Mouse (Mus musculus): ENCODE results near the gene Foxa3. TPM values are rescaled to one million over a fixed set of nuclear protein-coding genes. Genes with fewer than 3 reads are reported as not detected.
"Not testable (repeated sequence)": the region's sequence is repeated elsewhere in the genome, so short reads cannot be mapped to it uniquely, and the experiment has no call there.

Foxa3 gene
- not detected in 2 replicates for polyA plus RNA-seq (2015; fragmentation: Nextera tagmentation; extraction: Ambion mirVana)

DNA sequence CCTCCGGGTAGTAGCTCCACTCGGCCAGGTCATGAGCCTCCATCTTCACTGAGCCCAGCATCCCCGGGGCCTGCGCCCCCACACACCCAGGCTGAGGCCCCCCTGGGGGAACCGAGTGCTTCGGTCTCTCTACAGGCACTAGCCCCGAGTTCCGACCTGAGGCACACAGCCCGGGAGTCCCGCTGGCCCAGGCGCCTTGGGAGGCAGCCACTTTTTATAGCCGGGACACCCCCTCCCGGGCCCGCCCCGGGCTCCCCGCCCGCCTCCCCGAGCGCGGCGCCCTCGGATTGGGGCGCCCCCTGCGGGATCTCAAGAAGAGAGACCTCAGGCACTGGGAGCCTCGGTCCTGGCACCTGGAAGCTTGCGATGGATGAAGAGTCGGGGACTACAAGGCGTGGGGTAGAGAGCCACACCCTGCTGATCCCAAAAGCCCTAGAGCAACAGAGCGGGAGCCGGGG lies at the start of gene Foxa3:
Foxa3 (minus strand) TSS at position 182 of the 458 bp plus-strand sequence.
- 4% methylated on average over 30 of the region's 30 CpGs for WGBS
- H3K4me1 ChIP-seq (ENCODE audit: control insufficient read depth, insufficient read depth, low read length), result peaks cover 13% of the 10 kb centered on the region
- H3K27me3 ChIP-seq (ENCODE audit: control insufficient read depth, insufficient read depth, low read depth, low read length), result peaks cover 32% of the 10 kb centered on the region
- H3K27ac ChIP-seq (ENCODE audit: low read length), result peak within 1 kb of the TSS; percentile 25; the same call in 1 of the 2 replicates
- peak within 1 kb of the TSS; percentile 30; the same call in 1 of the 2 replicates for H3K4me2 ChIP-seq (ENCODE audit: low read length)
- H3K9me3 ChIP-seq (replicated peaks; ENCODE audit: control insufficient read depth, low read length, poor library complexity, severe bottlenecking), result no peaks in the 10 kb centered on the region
- H3K36me3 ChIP-seq (ENCODE audit: control insufficient read depth, insufficient read depth, low read length), result no peaks in the 10 kb centered on the region
- peak within 1 kb of the TSS; percentile 90 for H3K9ac ChIP-seq (ENCODE audit: low read depth, low read length)
- peak within 1 kb of the TSS; percentile 72 for H3K4me3 ChIP-seq (ENCODE audit: low read depth, low read length)
- ATAC-seq, result peak; percentile 25

DNA sequence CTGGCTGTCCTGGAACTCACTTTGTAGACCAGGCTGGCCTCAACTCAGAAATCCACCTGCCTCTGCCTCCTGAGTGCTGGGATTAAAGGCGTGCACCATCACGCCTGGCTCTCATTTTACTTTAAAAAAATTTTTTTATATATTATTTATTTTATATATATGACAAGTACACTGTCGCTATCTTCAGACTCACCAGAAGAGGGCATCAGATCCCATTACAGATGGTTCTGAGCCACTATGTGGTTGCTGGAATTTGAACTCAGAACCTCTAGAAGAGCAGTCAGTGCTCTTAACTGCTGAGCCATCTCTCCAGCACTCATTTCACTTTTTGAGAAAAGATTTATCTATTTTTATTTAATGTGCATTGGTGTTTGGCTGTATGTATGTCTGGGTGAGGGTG lies 47.7 kb upstream of the Foxa3 start:
- not testable (repeated sequence) for H3K9ac ChIP-seq (ENCODE audit: low read depth, low read length); H3K36me3 ChIP-seq (ENCODE audit: control insufficient read depth, insufficient read depth, low read length); ATAC-seq; H3K27ac ChIP-seq (ENCODE audit: low read length); H3K4me2 ChIP-seq (ENCODE audit: low read length); H3K4me3 ChIP-seq (ENCODE audit: low read depth, low read length); H3K4me1 ChIP-seq (ENCODE audit: control insufficient read depth, insufficient read depth, low read length); H3K9me3 ChIP-seq (replicated peaks; ENCODE audit: control insufficient read depth, low read length, poor library complexity, severe bottlenecking)
- peaks cover 12% of the 10 kb centered on the region for H3K27me3 ChIP-seq (ENCODE audit: control insufficient read depth, insufficient read depth, low read depth, low read length)
- WGBS, result 57% methylated on average over 3 of the region's 3 CpGs

DNA sequence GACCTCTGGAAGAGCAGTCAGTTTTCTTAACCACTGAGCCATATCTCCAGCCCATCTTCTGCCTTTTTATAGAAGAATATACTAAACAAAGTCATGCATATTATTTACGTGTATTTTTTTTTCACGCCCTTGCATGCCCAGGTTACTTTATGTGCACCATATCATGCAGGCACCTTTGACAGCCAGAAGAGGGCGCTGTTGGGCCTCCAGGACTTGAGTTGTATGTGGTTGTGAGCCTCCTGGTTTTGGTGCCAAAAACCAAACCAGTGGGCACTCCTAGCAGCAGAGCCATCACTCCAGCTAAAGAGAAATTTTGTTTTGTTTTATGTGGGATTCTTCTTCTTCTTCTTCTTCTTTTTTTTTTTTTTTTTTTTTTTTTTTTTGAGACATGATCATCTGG lies 46.2 kb upstream of the Foxa3 start:
- Histone ChIP-seq H3K9me3 (replicated peaks; ENCODE audit: control insufficient read depth, low read length, poor library complexity, severe bottlenecking) (no peaks in the 10 kb centered on the region), H3K4me2 (ENCODE audit: low read length) (no peak overlapping the region), H3K9ac (ENCODE audit: low read depth, low read length) (no peak overlapping the region), H3K4me1 (ENCODE audit: control insufficient read depth, insufficient read depth, low read length) (no peaks in the 10 kb centered on the region), H3K4me3 (ENCODE audit: low read depth, low read length) (no peak overlapping the region), H3K27me3 (ENCODE audit: control insufficient read depth, insufficient read depth, low read depth, low read length) (peaks cover 27% of the 10 kb centered on the region), H3K27ac (ENCODE audit: low read length) (no peak overlapping the region), H3K36me3 (ENCODE audit: control insufficient read depth, insufficient read depth, low read length) (no peaks in the 10 kb centered on the region)
- WGBS, result 48% methylated on average over 3 of the region's 3 CpGs
- no peak for ATAC-seq

DNA sequence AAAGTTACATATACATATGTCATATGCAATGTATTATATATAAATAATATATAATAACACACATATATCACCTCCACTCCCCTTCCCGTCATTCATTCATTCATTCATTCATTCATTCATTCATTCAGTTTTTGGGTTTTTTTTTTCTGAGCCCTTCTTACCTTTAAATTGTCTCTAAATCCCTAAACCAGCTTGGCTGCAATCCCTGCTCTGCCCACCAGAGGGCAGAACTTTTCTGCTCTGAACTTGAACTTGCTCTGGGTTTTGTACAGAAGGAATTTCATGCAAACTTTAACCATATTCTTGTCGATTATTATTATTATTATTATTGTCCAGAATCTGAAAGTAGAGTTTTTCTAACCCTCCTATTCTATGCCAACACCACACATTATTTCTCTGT lies 45.4 kb upstream of the Foxa3 start:
- WGBS, result 6% methylated on average over 2 of the region's 2 CpGs

DNA sequence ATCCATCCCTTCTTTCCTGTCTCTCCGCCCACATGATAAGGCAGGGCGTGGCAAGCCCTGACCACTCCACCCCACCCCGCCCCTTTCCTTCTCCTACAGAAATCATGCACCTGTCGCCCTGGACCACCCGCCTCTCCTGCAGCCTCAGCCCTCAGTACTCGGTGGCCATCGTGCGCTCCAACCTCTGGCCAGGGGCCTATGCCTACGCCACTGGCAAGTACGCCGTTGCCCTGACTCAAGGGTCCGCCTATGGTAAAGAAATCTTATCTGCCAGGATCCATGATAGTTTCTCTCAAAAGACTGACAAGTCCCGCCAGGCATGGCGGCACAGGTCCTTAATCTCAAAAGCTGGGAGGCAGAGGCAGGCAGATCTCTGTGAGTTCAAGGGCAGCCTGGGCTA lies 44.6 kb upstream of the Foxa3 start:
- Histone ChIP-seq H3K36me3 (ENCODE audit: control insufficient read depth, insufficient read depth, low read length) (no peaks in the 10 kb centered on the region), H3K27ac (ENCODE audit: low read length) (no peak overlapping the region), H3K4me1 (ENCODE audit: control insufficient read depth, insufficient read depth, low read length) (no peaks in the 10 kb centered on the region), H3K9ac (ENCODE audit: low read depth, low read length) (no peak overlapping the region), H3K9me3 (replicated peaks; ENCODE audit: control insufficient read depth, low read length, poor library complexity, severe bottlenecking) (no peaks in the 10 kb centered on the region), H3K4me2 (ENCODE audit: low read length) (no peak overlapping the region), H3K27me3 (ENCODE audit: control insufficient read depth, insufficient read depth, low read depth, low read length) (peaks cover 29% of the 10 kb centered on the region), H3K4me3 (ENCODE audit: low read depth, low read length) (no peak overlapping the region)
- ATAC-seq, result no peak
- WGBS, result 71% methylated on average over 10 of the region's 14 CpGs

More for the DNA sequence above, 45.4 kb upstream of the Foxa3 start:
- Histone ChIP-seq H3K27ac (ENCODE audit: low read length) (no peak overlapping the region), H3K9me3 (replicated peaks; ENCODE audit: control insufficient read depth, low read length, poor library complexity, severe bottlenecking) (no peaks in the 10 kb centered on the region), H3K4me2 (ENCODE audit: low read length) (no peak overlapping the region), H3K4me3 (ENCODE audit: low read depth, low read length) (no peak overlapping the region), H3K4me1 (ENCODE audit: control insufficient read depth, insufficient read depth, low read length) (no peaks in the 10 kb centered on the region), H3K27me3 (ENCODE audit: control insufficient read depth, insufficient read depth, low read depth, low read length) (peaks cover 29% of the 10 kb centered on the region), H3K9ac (ENCODE audit: low read depth, low read length) (no peak overlapping the region), H3K36me3 (ENCODE audit: control insufficient read depth, insufficient read depth, low read length) (no peaks in the 10 kb centered on the region)
- ATAC-seq, result no peak

DNA sequence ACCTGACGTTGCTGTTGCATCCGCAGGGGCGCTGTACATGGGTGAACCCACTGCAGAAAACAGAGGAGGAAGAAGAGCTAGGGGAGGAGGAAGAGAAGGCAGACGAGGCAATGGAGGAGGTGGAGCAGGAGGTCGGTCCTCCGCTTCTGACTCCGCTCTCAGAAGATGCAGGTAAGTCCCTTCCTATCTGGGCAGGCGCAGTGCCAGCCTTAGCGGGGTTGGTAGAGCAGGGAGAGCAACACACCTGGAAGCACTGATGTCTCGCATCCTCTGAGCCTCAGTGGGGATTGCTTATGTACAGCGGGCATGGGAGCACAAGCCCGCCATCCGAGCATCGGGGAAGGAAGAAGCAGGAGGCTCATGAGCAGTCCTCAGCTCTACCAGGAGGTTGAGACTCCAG lies 43.7 kb upstream of the Foxa3 start:
- Histone ChIP-seq H3K9me3 (replicated peaks; ENCODE audit: control insufficient read depth, low read length, poor library complexity, severe bottlenecking) (no peaks in the 10 kb centered on the region), H3K36me3 (ENCODE audit: control insufficient read depth, insufficient read depth, low read length) (no peaks in the 10 kb centered on the region), H3K9ac (ENCODE audit: low read depth, low read length) (no peak overlapping the region), H3K4me2 (ENCODE audit: low read length) (no peak overlapping the region), H3K27ac (ENCODE audit: low read length) (no peak overlapping the region), H3K27me3 (ENCODE audit: control insufficient read depth, insufficient read depth, low read depth, low read length) (peaks cover 29% of the 10 kb centered on the region), H3K4me1 (ENCODE audit: control insufficient read depth, insufficient read depth, low read length) (no peaks in the 10 kb centered on the region), H3K4me3 (ENCODE audit: low read depth, low read length) (no peak overlapping the region)
- no peak for ATAC-seq
- WGBS, result 47% methylated on average over 14 of the region's 14 CpGs

DNA sequence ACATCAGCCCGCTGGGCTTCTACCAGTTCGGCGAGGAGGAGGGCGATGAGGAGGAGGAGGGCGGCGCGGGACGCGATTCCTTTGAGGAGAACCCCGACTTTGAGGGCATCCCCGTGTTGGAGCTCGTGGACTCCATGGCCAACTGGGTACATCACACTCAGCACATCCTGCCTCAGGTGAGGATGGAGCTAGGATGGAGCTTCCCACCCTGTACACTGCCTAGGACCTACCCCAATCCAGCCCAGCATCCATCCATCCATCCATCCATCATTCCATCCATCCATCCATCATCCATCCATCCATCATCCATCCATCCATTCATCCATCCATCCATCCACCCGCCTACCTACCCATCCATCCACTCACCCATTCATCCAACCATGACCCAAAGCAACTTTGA lies 42.6 kb upstream of the Foxa3 start:
- no peak for ATAC-seq
- H3K9ac ChIP-seq (ENCODE audit: low read depth, low read length), result no peak overlapping the region
- 60% methylated on average over 13 of the region's 13 CpGs for WGBS
- H3K4me3 ChIP-seq (ENCODE audit: low read depth, low read length), result peak overlapping the region; percentile 20
- H3K36me3 ChIP-seq (ENCODE audit: control insufficient read depth, insufficient read depth, low read length), result no peaks in the 10 kb centered on the region
- H3K27ac ChIP-seq (ENCODE audit: low read length), result no peak overlapping the region
- no peaks in the 10 kb centered on the region for H3K4me1 ChIP-seq (ENCODE audit: control insufficient read depth, insufficient read depth, low read length)
- H3K9me3 ChIP-seq (replicated peaks; ENCODE audit: control insufficient read depth, low read length, poor library complexity, severe bottlenecking), result no peaks in the 10 kb centered on the region
- peak overlapping the region; percentile 36 for H3K4me2 ChIP-seq (ENCODE audit: low read length)
- peaks cover 29% of the 10 kb centered on the region for H3K27me3 ChIP-seq (ENCODE audit: control insufficient read depth, insufficient read depth, low read depth, low read length)

DNA sequence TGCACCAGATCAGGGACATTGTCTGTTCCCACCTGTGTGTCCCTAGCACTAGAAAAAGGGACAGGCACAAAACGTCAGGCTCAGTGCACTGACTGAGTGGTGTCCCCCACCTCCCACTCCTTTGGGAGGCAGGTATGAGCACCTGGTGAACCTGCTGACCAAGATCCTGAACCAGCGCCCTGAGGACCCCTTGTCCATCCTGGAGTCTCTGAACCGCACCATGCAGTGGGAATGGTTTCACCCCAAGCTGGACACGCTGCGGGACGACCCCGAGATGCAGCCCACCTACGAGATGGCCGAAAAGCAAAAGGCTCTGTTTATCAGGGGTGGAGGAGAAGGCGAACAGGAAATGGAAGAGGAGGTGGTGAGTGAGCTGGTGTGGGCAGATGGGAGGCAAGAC lies 34.1 kb upstream of the Foxa3 start:
- WGBS, result 93% methylated on average over 10 of the region's 10 CpGs
- no peak overlapping the region for H3K4me2 ChIP-seq (ENCODE audit: low read length)
- H3K27ac ChIP-seq (ENCODE audit: low read length), result no peak overlapping the region
- no peak overlapping the region for H3K4me3 ChIP-seq (ENCODE audit: low read depth, low read length)
- no peaks in the 10 kb centered on the region for H3K9me3 ChIP-seq (replicated peaks; ENCODE audit: control insufficient read depth, low read length, poor library complexity, severe bottlenecking)
- ATAC-seq, result no peak
- no peaks in the 10 kb centered on the region for H3K36me3 ChIP-seq (ENCODE audit: control insufficient read depth, insufficient read depth, low read length)
- H3K9ac ChIP-seq (ENCODE audit: low read depth, low read length), result no peak overlapping the region
- H3K27me3 ChIP-seq (ENCODE audit: control insufficient read depth, insufficient read depth, low read depth, low read length), result no peaks in the 10 kb centered on the region
- peaks cover 6% of the 10 kb centered on the region for H3K4me1 ChIP-seq (ENCODE audit: control insufficient read depth, insufficient read depth, low read length)

DNA sequence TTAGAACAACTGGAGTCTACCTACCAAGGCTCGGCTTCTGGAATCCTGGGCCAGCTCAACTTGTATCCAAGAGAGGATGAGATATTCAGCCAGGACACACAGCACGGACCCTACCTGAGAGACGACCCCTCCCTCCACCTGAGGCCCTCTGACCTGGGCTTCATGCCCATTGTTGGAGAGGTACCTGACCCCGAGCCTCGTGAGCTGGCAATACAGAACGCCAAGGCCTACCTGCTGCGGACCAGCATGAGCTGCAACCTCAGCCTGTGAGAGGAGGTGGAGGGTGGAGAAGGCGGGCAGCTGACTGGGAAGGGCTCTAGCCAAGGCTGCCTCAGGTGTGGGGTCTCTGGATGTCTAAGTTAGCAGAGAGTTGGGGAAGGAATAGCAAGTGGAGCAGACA lies 31.8 kb upstream of the Foxa3 start:
- Histone ChIP-seq H3K27me3 (ENCODE audit: control insufficient read depth, insufficient read depth, low read depth, low read length) (no peaks in the 10 kb centered on the region), H3K27ac (ENCODE audit: low read length) (no peak overlapping the region), H3K9me3 (replicated peaks; ENCODE audit: control insufficient read depth, low read length, poor library complexity, severe bottlenecking) (no peaks in the 10 kb centered on the region), H3K4me1 (ENCODE audit: control insufficient read depth, insufficient read depth, low read length) (peaks cover 6% of the 10 kb centered on the region), H3K4me2 (ENCODE audit: low read length) (no peak overlapping the region), H3K4me3 (ENCODE audit: low read depth, low read length) (no peak overlapping the region), H3K9ac (ENCODE audit: low read depth, low read length) (no peak overlapping the region), H3K36me3 (ENCODE audit: control insufficient read depth, insufficient read depth, low read length) (peaks cover 13% of the 10 kb centered on the region)
- ATAC-seq, result 0 out of 2 replicates have a peak, but pooled peaks have one; percentile 5
- WGBS, result 92% methylated on average over 8 of the region's 8 CpGs
